Mouse (Mus musculus) cerebellum, postnatal 14 days (tissue): ENCODE measurements around the gene Bmi1.

Source experiments
- DNase-seq, 2 experiments: peaks; one replicate each; pipeline ENCODE4 v3.0.0; 2021; ENCODE audit warnings: mixed read lengths in 2 of 2

Gene Bmi1

GRCm38 (mm10) chr2:18725880-18726279 is 49.1 kb downstream of the Bmi1 start:
- DNase-seq: no peak

- DNase-seq: no peak
Measured at GRCm38 (mm10) chr2:18731718-18732117, 54.9 kb downstream of the Bmi1 start.

GRCm38 (mm10) chr2:18734394-18735127 is 57.7 kb downstream of the Bmi1 start:
- DNase-seq: no peak
